Mouse (Mus musculus): Measurements from ENCODE around the gene Nwd1.

Nwd1 gene

DNA sequence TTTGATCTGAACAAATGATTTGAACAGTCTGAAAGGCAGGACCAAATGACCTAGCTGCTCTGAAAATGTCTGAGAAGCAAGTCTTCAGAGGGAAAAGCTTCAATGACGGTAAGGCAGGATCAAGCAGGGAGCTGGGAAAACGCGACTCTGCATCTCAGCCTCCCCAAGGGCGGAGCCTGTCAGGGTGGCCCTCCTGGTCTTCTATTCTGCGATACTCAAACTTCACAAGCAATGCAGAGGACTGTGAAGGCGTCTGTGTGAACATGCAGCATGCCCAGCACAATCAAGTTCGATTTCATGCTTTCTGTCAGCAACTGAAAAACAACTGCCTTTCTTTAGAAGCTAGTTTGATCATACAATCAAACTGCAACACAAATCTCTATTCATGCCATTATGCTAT lies 120.3 kb downstream of the Nwd1 start:
- no peak for DNase-seq
